Mouse (Mus musculus): ENCODE data around the gene Epo.

DNA sequence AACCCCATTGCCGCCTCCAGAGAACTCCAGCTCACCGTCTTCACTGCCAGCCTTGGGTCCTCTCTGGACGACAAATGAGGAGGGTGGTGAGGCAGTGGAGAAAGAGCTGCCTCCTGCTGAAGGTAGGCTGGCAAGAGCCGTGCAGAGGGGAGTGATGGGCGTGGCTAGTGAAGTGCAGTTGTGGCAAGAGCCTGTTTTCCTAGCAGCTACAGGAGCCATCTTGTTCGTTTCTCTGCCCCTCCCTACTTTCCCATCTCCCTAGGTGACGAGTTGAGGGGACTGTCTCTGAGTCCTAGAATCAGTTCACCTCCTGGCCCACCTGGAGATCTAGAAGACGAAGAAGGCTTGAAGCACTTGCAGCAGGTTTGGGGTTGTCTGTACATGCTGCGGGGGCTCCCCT, 11.2 kb downstream of the Epo start:
- no peak for TF ChIP-seq CTCF (IDR thresholded peaks at IDR 0.05; ENCODE audit: low read depth)
- no peak for TF ChIP-seq EP300 (IDR thresholded peaks at IDR 0.05; ENCODE audit: low read depth)
